Mouse (Mus musculus): ENCODE measurements around the gene Rsph3a. TPM values are rescaled to one million over a fixed set of nuclear protein-coding genes. Genes with fewer than 3 reads are reported as not detected.
"Not testable (repeated sequence)": the region's sequence is repeated elsewhere in the genome, so short reads cannot be mapped to it uniquely, and the experiment has no call there.

Gene Rsph3a
- total RNA-seq, 2 experiments from 2014 or later: 43.0 to 43.9 TPM

DNA sequence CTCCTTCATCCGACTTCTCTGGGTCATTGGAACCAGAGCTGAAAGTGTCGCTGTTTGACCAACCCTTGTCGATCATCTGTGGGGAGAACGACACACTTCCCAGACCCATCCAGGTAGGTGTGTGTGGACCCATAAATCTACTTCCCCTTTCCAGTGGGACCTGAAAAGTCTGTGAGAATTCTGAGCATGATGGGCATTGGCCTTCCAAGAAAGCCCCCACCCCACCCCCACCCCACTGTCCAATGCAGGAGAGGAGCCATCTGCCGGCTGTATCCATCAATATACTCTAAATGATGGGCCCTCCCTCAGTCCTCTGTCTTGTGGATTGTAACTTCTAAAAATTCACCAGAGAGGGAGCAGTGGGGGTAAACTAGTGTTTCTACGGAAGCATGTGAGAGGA is 16.8 kb upstream of the Rsph3a start:
- no peak for DNase-seq

DNA sequence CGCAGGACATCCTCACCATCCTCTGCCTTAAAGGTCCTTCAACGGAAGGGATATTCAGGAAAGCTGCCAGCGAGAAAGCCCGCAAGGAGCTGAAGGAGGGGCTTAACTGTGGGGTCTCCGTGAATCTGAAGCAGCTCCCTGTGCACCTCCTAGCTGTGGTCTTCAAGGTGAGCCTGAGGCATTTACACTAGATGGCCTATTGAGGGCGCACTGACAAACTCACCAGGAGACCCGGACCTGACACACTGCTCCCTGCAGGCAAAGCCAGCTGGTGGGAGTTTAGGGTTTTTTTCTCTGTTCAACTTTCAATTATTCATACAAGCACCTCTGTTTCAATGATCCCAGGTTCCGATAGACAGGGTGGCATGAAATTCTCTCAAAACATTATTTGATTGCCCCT is 16.1 kb upstream of the Rsph3a start:
- DNase-seq: no peak

DNA sequence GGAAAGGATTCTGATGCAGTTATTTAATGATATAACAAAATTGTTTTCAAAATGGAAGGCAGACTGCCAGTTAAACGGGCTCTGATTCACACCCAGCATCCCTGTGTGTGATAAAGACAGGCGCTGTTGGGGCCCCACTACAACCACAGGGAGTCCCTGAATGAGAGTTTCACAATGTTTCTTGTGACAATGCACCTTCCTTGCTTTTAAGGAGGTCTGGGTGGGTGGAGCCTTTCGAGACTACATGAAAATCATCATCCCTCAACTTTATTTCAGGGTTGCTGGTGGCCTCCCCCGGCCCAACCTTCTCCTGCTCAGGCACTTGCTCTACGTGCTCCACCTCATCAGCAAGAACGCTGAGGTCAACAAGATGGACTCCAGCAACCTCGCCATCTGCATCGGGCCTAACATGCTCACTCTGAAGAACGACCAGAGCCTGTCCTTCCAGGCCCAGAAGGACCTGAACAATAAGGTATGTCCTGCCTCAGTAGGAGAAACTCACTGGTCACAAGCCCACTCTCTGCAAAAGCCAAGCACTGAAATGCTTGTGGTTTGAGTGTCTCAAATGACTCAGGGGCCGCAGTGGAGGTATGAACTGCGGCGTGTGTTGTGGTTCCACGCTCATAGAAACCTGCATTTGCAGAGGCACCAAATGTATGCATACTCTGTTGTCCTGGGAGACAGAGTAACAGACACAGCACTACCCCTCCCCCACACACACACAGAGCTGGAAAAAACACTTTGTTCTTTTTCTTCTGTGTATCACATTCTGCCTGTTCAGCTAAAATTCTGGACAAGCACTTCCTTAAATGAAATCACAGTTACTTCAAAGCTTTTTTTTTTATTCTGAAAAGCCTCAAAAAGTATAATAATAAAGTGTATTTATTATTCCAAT is 14.1 kb upstream of the Rsph3a start:
- DNase-seq: no peak

DNA sequence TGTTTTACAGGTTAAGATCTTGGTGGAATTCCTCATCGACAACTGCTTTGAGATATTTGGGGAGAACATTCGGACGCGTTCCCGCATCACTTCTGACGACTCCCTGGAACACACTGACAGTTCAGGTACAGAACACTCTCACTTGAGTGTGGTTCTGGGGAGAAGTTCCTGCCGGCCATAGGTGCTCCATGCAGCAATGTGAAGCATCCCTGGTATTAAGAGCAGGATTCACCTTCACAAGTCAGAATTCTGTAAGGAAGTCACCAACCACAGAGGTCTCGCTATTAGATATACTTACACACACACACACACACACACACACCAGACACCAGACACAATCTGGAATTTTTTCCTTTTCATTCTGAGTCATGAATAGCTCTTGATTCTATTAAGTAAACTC is 13.3 kb upstream of the Rsph3a start:
- not testable (repeated sequence) for DNase-seq

DNA sequence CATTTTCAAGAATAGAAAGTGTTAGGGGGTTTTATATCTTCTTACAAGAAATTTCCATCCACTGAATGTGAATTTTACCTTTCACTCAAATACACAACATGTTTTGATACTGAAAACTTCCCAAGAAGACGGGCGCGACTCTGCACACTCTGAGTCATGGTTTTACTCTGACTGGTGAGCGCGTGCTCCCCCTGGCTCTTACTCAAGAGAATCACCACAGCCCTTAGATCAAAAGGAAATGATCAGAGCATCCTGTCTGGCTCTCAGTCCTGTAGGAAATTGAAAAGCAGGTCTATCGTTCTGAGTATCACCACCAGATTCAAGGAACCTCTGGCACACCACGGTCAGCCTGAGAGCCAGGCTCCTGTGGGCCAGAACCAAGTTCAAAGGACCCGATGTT is 5.8 kb upstream of the Rsph3a start:
- DNase-seq: peak; percentile 52

DNA sequence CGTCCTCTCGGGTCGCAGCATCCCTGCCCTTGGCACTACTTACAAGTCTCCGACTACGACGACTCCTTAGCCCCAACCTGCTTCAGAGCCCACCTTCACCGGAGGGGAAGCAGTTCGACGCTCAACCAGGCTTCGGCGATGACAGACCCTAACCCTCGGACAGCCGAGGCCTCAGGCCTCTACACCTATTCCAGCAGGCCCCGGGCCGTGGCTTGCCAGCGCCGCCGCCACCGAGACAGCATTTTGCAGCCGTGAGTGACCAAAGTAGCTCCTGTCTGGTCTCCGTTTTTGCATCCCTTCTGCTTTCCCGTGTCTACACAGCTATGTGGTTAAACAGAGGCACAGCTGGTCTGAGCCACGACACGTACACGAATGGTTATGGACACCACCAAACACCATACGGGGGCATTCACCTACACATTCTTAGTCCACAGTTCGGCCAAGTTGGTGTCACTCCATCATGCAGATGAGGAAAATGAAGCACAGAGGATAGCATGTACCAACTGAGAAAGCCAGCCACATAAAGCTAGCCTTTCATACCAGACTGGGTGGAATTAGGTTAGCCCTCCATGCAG is 726 bp downstream of the Rsph3a start:
- DNase-seq: not testable (repeated sequence)

DNA sequence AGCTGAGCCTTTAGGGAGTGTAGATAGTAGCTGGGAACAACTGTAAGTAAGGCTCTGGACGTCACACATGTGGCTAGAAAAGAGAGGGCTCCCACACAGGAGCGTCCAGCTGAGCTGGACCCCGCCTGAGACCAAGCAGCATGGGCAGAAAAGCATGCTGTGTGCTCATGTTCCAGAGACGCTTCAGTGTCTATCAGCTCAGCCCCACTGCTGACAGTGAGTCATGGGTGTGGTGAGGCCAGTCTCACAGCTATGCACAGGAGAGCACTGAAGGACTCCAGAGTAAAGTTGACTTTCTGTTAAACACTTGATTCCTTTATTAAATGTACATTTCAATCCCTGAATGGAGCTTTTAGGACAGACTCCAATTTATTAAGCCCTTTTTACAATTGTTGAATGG is 5.9 kb downstream of the Rsph3a start:
- not testable (repeated sequence) for DNase-seq

DNA sequence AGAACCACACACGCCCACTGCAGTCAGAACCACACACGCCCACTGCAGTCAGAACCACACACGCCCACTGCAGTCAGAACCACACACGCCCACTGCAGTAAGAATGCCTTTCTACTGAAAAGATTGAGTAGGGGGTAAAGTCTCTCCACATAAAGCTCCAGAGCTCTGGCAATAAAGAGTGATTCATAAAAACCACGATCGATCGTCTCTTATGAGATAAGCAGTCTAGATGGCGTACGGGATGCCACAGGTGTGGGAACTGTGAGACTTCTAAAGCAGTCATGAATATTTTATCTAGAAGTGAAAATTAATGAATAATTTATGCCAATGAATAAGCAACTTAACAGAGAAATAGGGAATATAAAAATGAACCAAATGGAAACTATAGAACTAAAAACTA is 11.8 kb downstream of the Rsph3a start:
- not testable (repeated sequence) for DNase-seq

DNA sequence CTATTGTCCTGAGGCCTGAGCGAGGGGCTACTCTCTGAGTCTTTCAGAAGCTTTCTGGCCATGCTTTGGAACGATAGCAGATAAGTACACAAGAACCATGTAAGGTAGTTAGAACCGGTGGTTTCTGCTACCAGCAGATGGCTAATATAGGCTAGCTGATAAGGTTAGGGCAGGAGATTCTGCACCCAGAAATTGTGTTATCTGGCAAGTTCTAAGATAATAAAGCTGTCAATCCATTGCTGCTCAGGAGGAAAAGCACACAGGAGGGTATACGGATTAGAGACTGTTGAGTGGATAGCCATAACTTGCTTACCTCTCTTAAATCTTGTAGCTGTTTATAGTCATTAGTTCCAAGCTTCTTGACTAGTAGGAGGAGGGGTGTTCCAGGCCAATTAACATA is 17.9 kb downstream of the Rsph3a start:
- DNase-seq: not testable (repeated sequence)

DNA sequence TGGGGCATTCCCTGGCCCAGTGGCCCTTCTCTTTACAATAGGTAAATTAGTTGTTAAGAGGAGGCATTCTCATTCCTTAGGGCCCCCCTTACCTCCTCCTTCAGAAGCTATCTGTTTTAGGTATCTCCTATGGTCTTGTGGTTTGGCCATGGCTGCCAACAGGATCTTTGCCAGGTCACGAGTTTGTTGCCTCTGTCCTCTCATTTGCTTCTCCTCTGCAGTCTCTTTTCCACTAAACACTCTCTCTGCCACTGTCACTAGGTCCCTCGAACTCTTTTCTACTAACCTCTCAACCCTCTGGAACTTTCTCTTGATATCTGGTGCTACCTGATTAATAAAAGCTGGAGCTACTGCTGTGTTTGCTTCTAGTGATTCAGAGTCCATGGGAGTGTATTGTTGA is 19.0 kb downstream of the Rsph3a start:
- DNase-seq: not testable (repeated sequence)

DNA sequence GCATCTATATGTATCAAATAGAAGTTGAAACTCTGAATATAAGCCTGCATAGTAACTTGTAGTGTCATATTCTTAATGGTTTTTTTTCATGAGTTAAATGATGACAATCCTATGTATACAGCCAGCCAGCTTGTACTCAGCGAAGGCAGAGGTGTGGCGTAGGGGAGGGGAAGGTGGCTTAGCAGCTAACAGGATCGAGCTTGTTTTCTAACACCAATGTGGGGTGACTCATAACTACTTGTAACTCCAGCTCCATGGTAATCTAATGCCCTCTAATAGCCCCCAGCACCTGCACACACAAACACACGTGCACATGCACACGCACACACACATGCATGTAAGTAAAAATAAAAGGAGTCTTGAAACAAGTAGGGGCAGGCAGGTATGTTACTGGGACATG is 23.1 kb downstream of the Rsph3a start:
- DNase-seq: not testable (repeated sequence)

DNA sequence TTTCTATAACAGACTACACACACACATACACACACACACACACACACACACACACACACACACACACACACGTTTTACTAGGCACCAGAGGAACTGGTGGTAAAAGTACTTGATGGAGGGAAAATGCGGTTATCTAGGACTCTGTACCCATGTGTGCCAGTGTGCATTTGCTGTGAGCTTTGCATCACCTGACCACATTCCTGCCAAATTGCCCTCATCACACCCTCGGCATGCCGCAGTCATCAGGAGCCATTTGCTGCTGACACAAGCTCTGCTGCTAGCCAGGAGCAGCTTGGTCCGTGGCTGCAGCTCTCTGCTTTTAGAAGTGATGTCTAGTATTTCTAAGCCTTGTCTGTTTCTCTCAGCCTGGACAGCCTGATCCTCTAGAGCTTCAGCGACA is 24.4 kb downstream of the Rsph3a start:
- DNase-seq: not testable (repeated sequence)

DNA sequence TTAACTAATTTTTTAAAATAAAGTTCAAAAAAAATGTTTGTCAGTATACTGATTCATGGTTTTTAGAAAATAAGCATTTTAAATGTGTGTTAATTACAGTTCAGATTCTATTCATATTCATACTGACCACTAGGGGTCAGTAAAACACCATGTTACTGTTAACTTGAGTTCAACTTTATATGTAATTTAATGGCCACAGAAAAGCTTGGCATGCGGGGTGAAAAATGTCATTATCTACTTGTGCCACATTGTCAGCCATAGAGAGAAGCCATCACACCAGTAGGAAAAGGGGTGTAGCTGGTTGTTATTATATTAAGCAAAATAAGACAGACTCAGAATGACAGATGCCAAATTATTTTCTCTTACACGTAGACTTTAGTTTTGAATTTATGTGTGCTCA is 38.1 kb downstream of the Rsph3a start:
- DNase-seq: not testable (repeated sequence)

DNA sequence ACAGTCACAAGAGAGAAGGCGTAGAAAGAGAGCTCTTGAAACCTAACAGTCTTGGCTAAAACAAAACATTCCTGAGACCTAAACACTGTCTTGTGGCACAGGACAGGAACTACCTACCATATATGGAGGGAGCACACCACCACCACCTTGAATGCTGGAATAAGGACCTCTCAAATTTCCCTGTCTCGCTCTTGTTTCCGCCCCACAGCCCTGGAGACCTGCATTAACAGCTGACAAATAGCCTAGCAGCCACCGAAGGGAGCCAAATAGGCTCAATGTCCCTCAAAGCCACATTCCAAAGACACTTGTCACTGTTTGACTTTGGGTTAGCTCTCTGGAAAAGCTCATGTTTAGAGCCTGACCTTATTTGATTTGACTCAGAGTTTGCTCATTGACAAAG is 40.2 kb downstream of the Rsph3a start:
- DNase-seq: peak; percentile 13

DNA sequence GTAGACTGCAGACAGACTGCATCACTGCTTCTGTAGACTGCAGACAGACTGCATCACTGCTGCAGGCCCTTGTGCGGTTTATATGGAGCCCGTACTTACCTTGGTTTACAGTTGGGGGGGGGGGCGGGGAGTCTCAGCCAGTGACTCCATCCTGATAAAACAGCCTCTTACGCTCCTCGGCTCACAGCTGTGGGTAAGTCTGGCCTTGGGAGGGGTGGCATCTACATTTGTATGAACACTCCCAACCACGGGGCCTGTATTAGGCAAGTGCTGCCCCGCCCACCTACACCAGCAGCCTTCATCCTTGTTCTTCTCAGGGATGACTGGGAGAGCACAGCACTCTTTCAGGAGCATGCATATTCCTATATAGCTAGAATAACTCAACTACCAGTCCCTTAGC is 41.6 kb downstream of the Rsph3a start:
- DNase-seq: not testable (repeated sequence)

DNA sequence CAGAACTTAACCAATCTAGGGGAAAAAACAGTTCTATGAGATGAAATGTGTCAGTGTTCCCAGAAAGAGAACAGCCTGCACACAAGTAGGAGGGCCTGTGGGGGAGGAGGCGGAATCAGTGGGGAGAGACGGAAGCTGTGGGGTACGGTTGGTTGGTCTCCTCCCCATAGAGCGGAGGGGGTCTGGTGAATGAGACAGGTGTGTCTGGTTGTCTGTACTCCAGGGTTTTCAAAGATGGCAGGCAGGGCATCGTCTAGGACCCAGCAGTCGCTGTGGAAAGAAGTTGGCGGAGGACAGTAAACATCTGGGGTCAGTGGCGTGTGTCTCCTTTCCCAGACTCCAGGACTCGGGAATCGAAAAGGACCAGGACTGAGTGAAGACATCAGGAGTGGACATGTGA is 57.8 kb downstream of the Rsph3a start:
- DNase-seq: not testable (repeated sequence)

DNA sequence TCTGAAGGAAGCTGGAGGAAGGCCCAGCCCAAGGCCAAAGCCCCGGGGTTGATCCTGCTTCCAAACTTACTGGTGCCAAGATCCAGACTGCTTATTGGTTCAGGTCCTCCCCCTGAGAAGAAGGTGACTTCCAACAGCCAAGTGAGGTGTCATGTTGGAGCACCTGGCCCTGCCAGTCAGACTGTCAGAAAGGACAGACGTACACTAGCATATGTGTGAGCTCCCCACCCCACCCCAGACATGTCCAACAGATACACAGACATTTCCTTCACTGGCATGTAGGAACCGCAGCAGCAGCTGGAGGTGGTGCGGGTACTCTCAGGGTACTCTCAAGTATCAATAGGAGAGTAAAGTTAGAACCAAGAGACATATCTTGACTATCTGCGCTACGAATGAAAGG is 61.4 kb downstream of the Rsph3a start:
- DNase-seq: not testable (repeated sequence)

DNA sequence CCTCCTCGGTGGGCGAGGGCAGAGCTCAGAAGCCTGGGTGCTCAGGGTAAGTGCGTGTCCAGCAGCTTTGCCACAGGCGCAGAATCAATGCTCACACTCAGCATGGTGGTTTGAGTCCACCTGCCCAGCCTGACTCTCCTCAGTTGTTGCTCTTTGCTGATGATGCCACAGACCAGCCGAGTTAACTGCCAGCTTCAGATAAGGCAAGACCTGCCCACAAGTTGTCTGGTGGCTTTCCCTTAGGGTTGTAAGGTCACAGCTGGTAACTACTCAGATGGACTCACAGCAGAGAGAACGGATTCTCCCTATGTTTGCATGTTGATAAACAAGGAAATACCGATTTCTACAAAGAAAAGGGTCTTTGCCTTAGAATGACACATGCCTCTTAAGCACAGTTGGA is 64.2 kb downstream of the Rsph3a start:
- not testable (repeated sequence) for DNase-seq

DNA sequence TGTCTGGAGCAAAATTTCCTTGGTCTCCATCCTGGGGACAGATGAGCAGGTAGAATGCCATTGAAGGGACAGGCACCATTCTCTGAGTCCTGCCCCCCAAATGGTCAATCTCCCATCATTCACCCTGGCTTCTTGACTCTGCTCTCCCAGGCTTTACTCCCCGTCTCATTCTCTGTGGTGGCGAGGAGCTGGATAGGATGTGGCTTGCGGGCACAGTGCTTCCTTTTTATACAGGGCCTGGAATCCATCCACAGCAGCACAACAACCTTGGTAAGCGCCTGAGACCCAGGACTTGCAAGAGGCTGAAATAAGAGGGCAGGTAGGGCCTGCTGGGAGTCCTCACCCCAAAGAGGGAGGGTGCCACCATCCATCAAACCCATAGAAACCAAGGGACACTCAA is 68.6 kb downstream of the Rsph3a start:
- not testable (repeated sequence) for DNase-seq

DNA sequence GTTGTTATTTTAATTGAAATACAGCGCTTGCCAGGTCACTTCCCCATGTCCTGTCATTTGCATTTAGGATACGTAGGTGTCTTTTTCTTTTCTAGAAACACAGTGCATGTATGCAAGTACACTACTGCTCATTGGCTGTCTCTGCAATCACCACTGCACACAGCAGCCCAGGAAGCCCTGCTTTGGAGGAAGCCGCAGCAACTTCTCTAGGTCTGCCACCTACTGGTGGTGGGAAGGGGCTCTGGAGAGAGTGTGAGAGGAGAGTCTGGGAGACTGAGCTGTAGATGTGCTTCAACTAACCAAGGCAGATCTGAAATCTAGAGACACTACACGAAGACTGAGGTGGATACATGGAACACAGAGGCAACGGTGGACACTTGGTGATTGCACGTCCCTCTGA is 77.3 kb downstream of the Rsph3a start:
- DNase-seq: not testable (repeated sequence)

DNA sequence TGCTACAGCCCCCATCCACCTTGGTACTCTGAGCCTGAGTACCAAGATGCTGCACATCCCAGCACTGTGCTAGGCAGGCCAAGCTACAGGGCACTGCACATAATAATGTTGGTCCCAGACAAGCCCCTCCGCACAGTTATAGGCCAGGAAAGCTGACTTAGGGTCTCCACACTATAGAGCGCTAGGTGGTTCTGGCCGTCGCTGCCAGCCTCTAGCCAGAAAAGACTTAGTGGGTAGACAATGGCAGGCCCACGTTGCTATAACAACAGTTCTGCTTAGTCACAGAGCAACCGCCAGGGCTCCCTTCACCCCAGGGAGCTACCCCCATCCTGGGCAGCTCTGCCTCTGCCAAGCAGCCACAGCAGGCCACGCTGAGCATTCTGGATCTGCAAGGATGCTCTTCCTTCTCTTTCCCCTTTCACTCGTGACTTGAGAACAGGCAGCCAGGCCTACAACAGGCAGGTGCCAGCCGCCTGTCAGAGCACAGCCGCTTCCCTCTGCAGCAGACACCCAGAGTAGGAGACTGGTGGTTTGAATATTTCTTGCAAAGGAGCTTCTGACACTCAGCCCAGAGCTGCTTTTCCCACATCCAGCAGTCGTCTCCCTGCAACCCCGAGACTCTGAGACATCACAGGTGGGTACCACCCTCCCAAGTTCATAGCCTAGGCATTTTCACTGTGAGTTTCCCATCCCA is 82.2 kb downstream of the Rsph3a start:
- DNase-seq: not testable (repeated sequence)
